Mouse (Mus musculus): ENCODE data around the gene Map1s.
"Not testable (repeated sequence)": the region's sequence is repeated elsewhere in the genome, so short reads cannot be mapped to it uniquely, and the experiment has no call there.

The Map1s gene

GRCm38 (mm10) chr8:70878178-70878577 is 27.6 kb upstream of the Map1s start:
- in situ Hi-C loops (cut with MboI) = no loop called here

DNA sequence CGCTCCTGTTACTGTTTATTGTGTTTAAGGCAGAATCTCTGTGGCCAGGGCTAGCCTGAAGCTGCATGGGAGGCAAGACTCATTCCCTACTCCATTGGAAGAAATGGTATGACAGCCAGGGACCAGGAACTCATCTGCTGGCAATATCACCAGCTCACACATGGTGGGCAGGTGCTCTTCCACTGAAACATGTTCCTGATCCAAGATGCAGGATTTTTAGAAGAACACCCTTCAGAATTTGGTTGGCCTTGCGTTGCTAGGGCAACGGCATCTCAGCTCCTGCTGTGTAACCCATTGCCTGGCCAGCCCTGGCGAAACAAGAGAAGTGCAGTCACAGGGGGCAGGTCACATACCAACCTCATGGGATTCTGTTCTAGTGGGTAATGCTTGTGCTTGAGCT is 26.2 kb upstream of the Map1s start:
- in situ Hi-C loops (cut with MboI) = no loop called here

- in situ Hi-C loops (cut with MboI) = no loop called here
Observed at GRCm38 (mm10) chr8:70880126-70880525, 25.6 kb upstream of the Map1s start.

- in situ Hi-C loops (cut with MboI) = no loop called here
Observed at GRCm38 (mm10) chr8:70880546-70880945, 25.2 kb upstream of the Map1s start.

DNA sequence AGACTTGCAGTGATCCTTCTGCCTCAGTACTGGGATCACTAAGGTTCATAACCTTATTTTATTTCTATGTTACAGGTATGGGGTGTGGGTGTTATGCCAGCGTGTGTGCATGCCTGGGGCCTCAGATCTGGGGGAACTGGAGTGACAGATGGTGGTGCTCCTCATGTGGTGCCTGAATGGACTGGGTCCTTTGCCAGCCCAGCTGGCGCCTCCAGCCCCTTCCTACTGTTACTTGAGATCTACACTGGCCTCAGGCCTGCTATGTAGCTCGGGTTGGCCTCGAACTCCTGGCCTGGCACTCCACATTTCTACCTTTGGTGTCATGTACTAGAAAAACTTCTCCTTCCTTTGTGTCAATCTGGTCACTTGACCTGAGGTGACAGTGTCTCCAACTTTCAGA is 21.5 kb upstream of the Map1s start:
- in situ Hi-C loops (cut with MboI) = no loop called here

DNA sequence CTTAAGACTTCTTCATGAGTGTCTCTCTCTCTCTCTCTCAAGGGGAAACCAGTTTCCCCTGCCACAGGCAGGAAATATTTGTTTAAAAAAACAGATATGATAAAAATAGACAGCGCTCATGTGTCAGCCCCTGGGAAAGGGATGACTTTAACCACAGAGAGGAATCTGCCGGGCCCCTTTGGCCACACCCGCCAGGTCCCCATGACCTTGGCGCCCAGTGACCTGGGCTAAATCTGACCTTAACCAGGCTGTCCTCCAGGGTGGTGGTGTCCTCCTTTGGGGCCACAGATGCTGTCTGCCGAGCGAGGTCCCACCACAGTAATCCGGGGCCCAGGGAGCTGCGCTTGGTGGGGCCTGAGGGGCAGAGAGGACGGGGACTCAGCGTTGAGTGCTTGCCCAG is 21.0 kb upstream of the Map1s start:
- in situ Hi-C loops (cut with MboI) = no loop called here

DNA sequence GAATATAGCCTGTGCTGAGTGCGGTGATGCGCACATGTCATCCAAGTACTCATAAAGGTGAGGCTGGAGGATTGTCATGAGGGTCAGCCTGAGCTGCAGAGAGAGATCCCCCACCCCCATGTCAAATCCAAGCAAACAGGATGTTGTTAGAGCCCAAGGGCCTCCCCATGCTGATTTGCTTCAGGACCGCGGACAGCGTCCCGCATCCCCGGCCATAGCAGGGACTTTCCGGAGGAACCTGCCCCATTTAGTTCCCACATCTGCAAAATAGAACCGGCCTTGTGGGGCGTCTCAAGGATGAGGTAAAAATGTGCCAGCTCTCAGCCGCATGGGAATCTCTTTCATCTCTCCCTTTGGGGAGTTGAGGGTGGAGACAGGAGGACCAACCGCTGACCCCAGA is 20.1 kb upstream of the Map1s start:
- in situ Hi-C loops (cut with MboI) = no loop called here

- in situ Hi-C loops (cut with MboI) = no loop called here
Observed at GRCm38 (mm10) chr8:70887669-70888068, 18.1 kb upstream of the Map1s start.

- in situ Hi-C loops (cut with MboI) = no loop called here
Observed at GRCm38 (mm10) chr8:70890656-70891055, 15.1 kb upstream of the Map1s start.

- in situ Hi-C loops (cut with MboI) = no loop called here
Observed at GRCm38 (mm10) chr8:70891356-70891755, 14.4 kb upstream of the Map1s start.

- in situ Hi-C loops (cut with MboI) = no loop called here
Observed at GRCm38 (mm10) chr8:70892022-70892895, 13.5 kb upstream of the Map1s start, which contains the start of gene Slc5a5. TSS of gene Slc5a5 (minus strand) at chr8:70892757.

- in situ Hi-C loops (cut with MboI) = no loop called here
Observed at GRCm38 (mm10) chr8:70892896-70893655, 12.7 kb upstream of the Map1s start.

DNA sequence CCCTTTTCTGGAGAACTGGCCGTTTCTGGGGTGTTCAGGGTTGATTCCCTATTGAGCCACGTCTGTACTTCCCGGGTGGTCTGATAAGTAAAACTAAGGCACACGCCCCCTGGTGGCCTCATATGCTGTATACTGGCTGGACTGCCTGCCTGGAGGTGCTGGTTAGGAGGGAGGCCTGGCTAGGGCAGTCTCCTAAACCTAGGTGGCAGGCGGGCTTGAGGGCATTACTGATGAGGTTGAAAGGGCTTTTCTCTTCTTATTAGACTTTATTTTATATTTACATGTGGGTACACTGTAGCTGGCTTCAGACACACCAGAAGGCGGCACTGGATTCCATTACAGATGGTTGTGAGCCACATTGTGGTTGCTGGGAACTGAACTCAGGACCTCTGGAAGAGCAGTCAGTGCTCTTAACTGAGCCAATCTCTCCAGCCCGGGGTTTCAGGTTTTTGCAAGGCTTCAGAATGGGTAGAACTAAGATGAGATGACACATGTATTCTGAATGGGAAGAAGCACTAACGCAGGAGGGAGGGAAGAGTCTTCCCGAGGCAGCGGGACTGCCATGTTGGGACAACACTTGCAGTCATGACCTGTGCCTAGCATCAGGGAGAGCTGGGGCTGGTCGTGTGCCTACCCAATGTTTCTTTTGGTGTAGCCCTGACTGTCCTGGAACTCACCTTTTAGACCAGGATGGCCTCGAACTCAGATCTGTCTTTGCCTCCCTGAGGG is 11.9 kb upstream of the Map1s start:
- in situ Hi-C loops (cut with MboI) = no loop called here

- in situ Hi-C loops (cut with MboI) = no loop called here
Observed at GRCm38 (mm10) chr8:70894385-70894720, 11.4 kb upstream of the Map1s start.

DNA sequence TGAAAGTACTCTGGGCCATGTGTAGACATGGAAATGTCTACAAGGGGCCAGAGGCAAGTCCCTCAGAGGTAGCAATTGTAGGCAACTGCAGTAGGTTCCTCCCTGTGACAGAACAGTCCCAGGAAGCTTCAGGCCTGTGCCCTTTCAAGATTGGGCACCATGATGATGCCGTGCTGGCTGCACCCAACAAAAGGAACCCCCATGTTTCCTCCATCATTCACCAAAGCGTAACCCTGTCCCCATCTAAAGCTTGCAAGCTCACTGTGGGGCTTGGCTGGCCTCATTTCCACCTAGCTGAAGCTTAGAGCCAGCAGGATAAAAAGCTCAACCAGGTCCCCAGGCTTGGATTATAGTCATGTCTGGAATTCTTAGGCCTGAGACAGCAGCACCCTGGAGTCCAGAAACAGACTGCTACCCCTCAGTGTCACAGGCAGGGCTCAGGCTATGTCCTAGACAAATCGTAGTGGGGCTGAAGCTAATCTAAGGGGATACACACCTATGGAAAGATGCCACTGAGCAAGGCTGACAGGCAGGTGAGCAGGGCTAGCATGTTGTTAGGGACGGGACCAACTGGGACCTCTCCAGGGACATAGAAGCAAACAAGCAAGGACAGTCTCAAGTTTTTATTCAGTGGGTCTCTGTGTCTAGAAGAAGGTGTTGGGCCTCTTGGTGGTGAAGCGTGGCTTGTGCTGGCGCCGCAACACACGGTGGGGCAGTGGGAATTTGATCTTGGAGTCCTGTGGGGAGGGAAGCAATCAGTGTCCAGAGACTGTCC is 10.8 kb upstream of the Map1s start:
- in situ Hi-C loops (cut with MboI) = no loop called here

- in situ Hi-C loops (cut with MboI) = not testable (repeated sequence)
Observed at GRCm38 (mm10) chr8:70895571-70896259, 10.0 kb upstream of the Map1s start.

GRCm38 (mm10) chr8:70896316-70897020 is 9.3 kb upstream of the Map1s start:
- in situ Hi-C loops (cut with MboI) = no loop called here

DNA sequence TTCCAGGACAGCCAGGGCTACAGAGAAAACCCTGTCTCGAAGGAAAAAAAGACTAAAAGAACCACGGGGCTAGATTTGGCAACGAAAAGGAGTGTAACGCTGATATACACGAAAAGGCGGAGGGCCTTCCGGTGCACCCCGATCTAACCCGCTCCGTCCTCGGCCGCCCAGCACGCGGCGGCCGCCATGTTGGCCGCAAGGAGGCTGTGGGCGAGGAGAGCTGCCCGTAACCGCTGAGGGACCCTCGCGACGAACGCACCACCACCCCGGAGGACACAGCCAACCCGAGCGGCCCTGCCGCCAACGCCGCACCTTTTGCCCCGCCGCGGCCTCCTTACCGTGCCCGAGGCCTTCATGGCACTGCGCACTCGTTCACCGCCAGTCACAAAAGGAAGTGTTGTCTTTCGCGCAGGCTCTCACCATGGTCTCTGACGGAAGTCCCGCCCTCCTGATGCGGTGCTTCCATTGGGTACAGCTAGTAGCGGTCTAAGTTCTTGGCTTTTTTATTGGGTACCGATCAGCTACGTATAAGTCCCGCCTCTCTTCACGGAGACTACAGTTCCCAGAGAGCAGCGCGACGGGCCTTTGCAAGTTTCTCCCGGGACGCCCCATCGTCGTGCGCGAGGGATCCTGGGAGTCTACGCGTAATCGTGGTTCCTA is 8.6 kb upstream of the Map1s start, which contains the start of gene Rpl18a:
TSS of gene Rpl18a (minus strand) at position 392 of the 660 bp plus-strand sequence.
- in situ Hi-C loops (cut with MboI) = no loop called here

DNA sequence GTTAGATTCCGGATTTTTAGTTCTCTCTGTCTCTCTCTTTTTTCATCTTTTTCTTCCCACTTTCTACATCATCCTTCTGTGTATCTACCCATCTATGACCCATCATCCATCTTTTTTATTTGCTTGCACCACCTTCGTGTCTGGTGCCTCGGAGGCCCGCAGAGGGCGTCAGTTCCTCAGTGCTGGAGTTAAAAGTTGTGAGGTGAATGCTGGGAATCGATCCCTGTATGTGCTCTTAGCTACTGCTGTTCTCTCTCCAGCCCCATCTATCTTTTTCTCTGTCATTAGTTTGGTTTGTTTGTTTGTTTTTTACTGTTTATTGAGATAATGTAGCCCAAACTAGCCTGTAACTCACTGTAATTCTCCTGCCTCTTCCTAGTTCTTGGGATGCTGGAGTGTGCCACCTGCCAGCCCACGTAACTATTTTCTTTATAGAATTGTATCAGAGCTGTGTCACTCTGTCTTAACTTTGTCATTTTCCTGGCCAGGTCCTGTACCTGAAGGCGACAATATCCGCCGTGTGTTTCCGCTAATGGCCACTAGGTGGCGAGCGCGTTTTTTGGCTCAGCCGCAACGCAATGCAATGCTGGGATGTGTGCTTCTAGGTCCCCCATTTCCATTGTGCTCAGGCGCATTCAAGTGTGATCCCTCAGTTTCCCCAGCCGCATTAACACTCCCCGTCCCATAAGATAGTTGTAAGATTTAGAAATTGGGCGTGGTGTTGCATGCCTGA is 7.9 kb upstream of the Map1s start:
- in situ Hi-C loops (cut with MboI) = no loop called here

All from mature B cell (primary cell).